Mouse (Mus musculus) liver, adult 2 months (tissue): ENCODE results near the gene Sec1.

Source experiments
- CTCF ChIP-seq: fragments of 200-500 bp; IDR thresholded peaks from 2 replicates; pipeline ENCODE4 v1.5.1; 2011; ENCODE audit warnings: low read depth, low read length, control low read depth
- POLR2A ChIP-seq: fragments of 200-500 bp; IDR thresholded peaks from 2 replicates; pipeline ENCODE4 v1.6.1; 2011; ENCODE audit warnings: low read length, control low read depth; ENCODE audit not compliant: insufficient read depth; ENCODE audit errors: extremely low read depth

DNA sequence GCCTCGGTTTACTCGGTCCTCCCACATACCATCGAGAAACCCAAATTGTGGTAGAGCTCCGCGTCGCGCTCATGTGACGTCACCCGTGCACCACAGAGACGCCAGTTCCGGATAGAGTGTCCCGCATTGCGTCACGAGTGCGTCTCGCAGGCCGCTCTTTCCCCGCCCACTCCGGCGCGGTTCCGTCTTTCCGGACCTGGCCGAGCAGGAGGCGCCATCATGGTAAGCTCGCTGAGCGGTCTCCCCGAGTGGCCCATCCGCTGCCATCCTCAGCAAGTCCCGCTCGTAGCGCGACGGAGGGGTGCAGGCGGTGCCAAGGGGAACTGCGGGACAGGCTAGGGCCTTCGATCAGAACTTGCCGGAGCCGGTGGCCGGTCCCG lies 23.7 kb upstream of the Sec1 start, which contains the start of gene Sphk2:
- TF ChIP-seq CTCF (no peak), POLR2A (peak; percentile 97)
